Mouse (Mus musculus): Measurements from ENCODE around the gene Sgms2. TPM values are rescaled to one million over a fixed set of nuclear protein-coding genes. Genes with fewer than 3 reads are reported as not detected.

The Sgms2 gene
- total RNA-seq, 4 experiments from 2014 or later: 2.1 to 3.7 (median 2.4) TPM

Other genes starting within 250 kb of the Sgms2 start
- 10 to 100 TPM; 19.1 to 28.0 (median 24.6) TPM for gene Hadh, start 219.3 kb downstream of the Sgms2 start, total RNA-seq (2022)
- 10 to 100 TPM; 17.3 to 19.3 (median 18.1) TPM for gene Cyp2u1, start 188.2 kb downstream of the Sgms2 start, total RNA-seq (2022)
- 10 to 100 TPM; 67.0 to 71.6 (median 70.9) TPM for gene Papss1, start 73.4 kb upstream of the Sgms2 start, total RNA-seq (2022)

Measured in layer of hippocampus, adult 8-10 months (tissue).